Mouse (Mus musculus) forebrain, embryonic 11.5 days (tissue): ENCODE measurements at regions not wholly inside any gene's neighbourhood (a gene's known extent, or its start where the extent isn't known, plus 50 kb on each side); places are given as distances from the start of the nearest gene placed in this dataset.
A peak's percentile ranks its signal among the peaks of the same experiment; 100 is the strongest.

ENCODE experiments used
- ATAC-seq: fragments of 200-750 bp; cut with Nextera tagmentation; replicated peaks from 2 replicates; pipeline ENCODE4 v1.8.0; 2017; ENCODE audit warnings: moderate TSS enrichment; ENCODE audit not compliant: low FRiP score
- DNase-seq: peaks from one replicate; pipeline ENCODE4 v3.0.0-alpha.2; 2017; ENCODE audit warnings: low spot score
- H3K27ac ChIP-seq: fragments of 300-500 bp; sonication (generic); 2 replicates; pipeline ENCODE4 v1.5.1; 2014; ENCODE audit warnings: low read depth, low read length
- H3K27me3 ChIP-seq: fragments of 300-500 bp; sonication (generic); 2 replicates; pipeline ENCODE4 v1.6.1; 2014; ENCODE audit warnings: mild to moderate bottlenecking, low read length, mixed read lengths; ENCODE audit not compliant: control insufficient read depth, insufficient read depth
- H3K36me3 ChIP-seq: fragments of 300-500 bp; sonication (generic); 2 replicates; pipeline ENCODE4 v1.6.1; 2014; ENCODE audit warnings: mild to moderate bottlenecking, low read length, moderate library complexity, mixed read lengths; ENCODE audit not compliant: control insufficient read depth, insufficient read depth
- H3K4me1 ChIP-seq: fragments of 300-500 bp; sonication (generic); replicated peaks from 2 replicates; pipeline ENCODE4 v1.6.1; 2014; ENCODE audit warnings: low read length, mixed read lengths; ENCODE audit not compliant: control insufficient read depth, insufficient read depth
- H3K4me2 ChIP-seq: fragments of 300-500 bp; sonication (generic); 2 replicates; pipeline ENCODE4 v1.6.1; 2014; ENCODE audit warnings: low read depth, mild to moderate bottlenecking, low read length, moderate library complexity, mixed read lengths; ENCODE audit not compliant: severe bottlenecking
- H3K4me3 ChIP-seq: fragments of 300-500 bp; sonication (generic); 2 replicates; pipeline ENCODE4 v1.5.1; 2014; ENCODE audit warnings: low read depth, low read length
- H3K9ac ChIP-seq: fragments of 300-500 bp; sonication (generic); 2 replicates; pipeline ENCODE4 v1.6.1; 2014; ENCODE audit warnings: low read length
- H3K9me3 ChIP-seq: fragments of 300-500 bp; sonication (generic); 2 replicates; pipeline ENCODE4 v1.6.1; 2016; ENCODE audit warnings: low read length, mixed read lengths; ENCODE audit not compliant: control insufficient read depth
- WGBS: fragments of 180-500 bp; shearing (Covaris S2); extraction: QIAGEN DNeasy Blood & Tissue Kit; methylation state at CpG from one replicate; pipeline ENCODE4 v1.1.7; 2014; 5-methylcytosine and 5-hydroxymethylcytosine counted together

- no peaks in the 10 kb centered on the region for H3K9me3 ChIP-seq
- no peak for ATAC-seq
- WGBS: 95% methylated on average over 7 of the region's 7 CpGs
- H3K4me1 ChIP-seq: no peaks in the 10 kb centered on the region
- H3K36me3 ChIP-seq: no peaks in the 10 kb centered on the region
- no peak overlapping the region for H3K4me3 ChIP-seq
- H3K9ac ChIP-seq: no peak overlapping the region
- no peak for DNase-seq
- H3K4me2 ChIP-seq: no peak overlapping the region
- no peak overlapping the region for H3K27ac ChIP-seq
- no peaks in the 10 kb centered on the region for H3K27me3 ChIP-seq
These were observed 115.4 kb upstream of the Sdk1 start for GRCm38 (mm10) chr5:141125870-141126269.

- no peaks in the 10 kb centered on the region for H3K9me3 ChIP-seq
- 92% methylated on average over 7 of the region's 7 CpGs for WGBS
- no peaks in the 10 kb centered on the region for H3K27me3 ChIP-seq
- H3K4me3 ChIP-seq: no peak overlapping the region
- H3K9ac ChIP-seq: no peak overlapping the region
- ATAC-seq (no peak), DNase-seq (no peak)
- no peak overlapping the region for H3K4me2 ChIP-seq
- H3K36me3 ChIP-seq: no peaks in the 10 kb centered on the region
- no peak overlapping the region for H3K27ac ChIP-seq
- no peaks in the 10 kb centered on the region for H3K4me1 ChIP-seq
These were observed 114.8 kb upstream of the Sdk1 start for GRCm38 (mm10) chr5:141126536-141126935.

GRCm38 (mm10) chr5:141131036-141131435 lies 110.3 kb upstream of the Sdk1 start:
- WGBS: 88% methylated on average over 1 of the region's 1 CpGs
- H3K9me3 ChIP-seq: no peaks in the 10 kb centered on the region
- ATAC-seq (no peak), DNase-seq (no peak)
- H3K4me2 ChIP-seq: no peak overlapping the region
- no peak overlapping the region for H3K4me3 ChIP-seq
- no peak overlapping the region for H3K9ac ChIP-seq
- no peak overlapping the region for H3K27ac ChIP-seq
- H3K4me1 ChIP-seq: no peaks in the 10 kb centered on the region
- H3K36me3 ChIP-seq: no peaks in the 10 kb centered on the region
- H3K27me3 ChIP-seq: no peaks in the 10 kb centered on the region

GRCm38 (mm10) chr5:141131906-141132305 lies 109.4 kb upstream of the Sdk1 start:
- Histone ChIP-seq H3K4me1 (no peaks in the 10 kb centered on the region), H3K36me3 (no peaks in the 10 kb centered on the region), H3K27ac (no peak overlapping the region), H3K9ac (no peak overlapping the region), H3K27me3 (no peaks in the 10 kb centered on the region), H3K4me3 (no peak overlapping the region), H3K4me2 (no peak overlapping the region), H3K9me3 (no peaks in the 10 kb centered on the region)
- DNase-seq (no peak), ATAC-seq (no peak)
- WGBS: 79% methylated on average over 9 of the region's 9 CpGs

- ATAC-seq (no peak), DNase-seq (no peak)
- H3K4me3 ChIP-seq: no peak overlapping the region
- H3K36me3 ChIP-seq: no peaks in the 10 kb centered on the region
- no peaks in the 10 kb centered on the region for H3K27me3 ChIP-seq
- H3K4me2 ChIP-seq: no peak overlapping the region
- no peaks in the 10 kb centered on the region; the same call in 1 of the 2 replicates for H3K4me1 ChIP-seq
- 58% methylated on average over 4 of the region's 4 CpGs for WGBS
- H3K9ac ChIP-seq: no peak overlapping the region
- H3K27ac ChIP-seq: no peak overlapping the region
- H3K9me3 ChIP-seq: no peaks in the 10 kb centered on the region
These were observed 105.1 kb upstream of the Sdk1 start for GRCm38 (mm10) chr5:141136239-141136638.

- ATAC-seq (no peak), DNase-seq (no peak)
- no peak overlapping the region for H3K4me2 ChIP-seq
- H3K9me3 ChIP-seq: no peaks in the 10 kb centered on the region
- H3K9ac ChIP-seq: no peak overlapping the region
- H3K27me3 ChIP-seq: no peaks in the 10 kb centered on the region
- no peak overlapping the region for H3K4me3 ChIP-seq
- WGBS: 81% methylated on average over 3 of the region's 3 CpGs
- H3K4me1 ChIP-seq: no peaks in the 10 kb centered on the region; the same call in 1 of the 2 replicates
- no peaks in the 10 kb centered on the region for H3K36me3 ChIP-seq
- no peak overlapping the region for H3K27ac ChIP-seq
These were observed 103.6 kb upstream of the Sdk1 start for GRCm38 (mm10) chr5:141137716-141138115.

GRCm38 (mm10) chr5:141138771-141139360 lies 102.4 kb upstream of the Sdk1 start:
- no peaks in the 10 kb centered on the region; the same call in 1 of the 2 replicates for H3K4me1 ChIP-seq
- H3K9me3 ChIP-seq: no peaks in the 10 kb centered on the region
- no peaks in the 10 kb centered on the region for H3K27me3 ChIP-seq
- H3K27ac ChIP-seq: no peak overlapping the region
- H3K4me3 ChIP-seq: no peak overlapping the region
- H3K9ac ChIP-seq: no peak overlapping the region; the same call in 1 of the 2 replicates
- ATAC-seq (0 out of 2 replicates have a peak, but pooled peaks have one; percentile 24), DNase-seq (no peak)
- H3K4me2 ChIP-seq: 0 out of 2 replicates have a peak overlapping the region, but pooled peaks have one; percentile 32
- H3K36me3 ChIP-seq: no peaks in the 10 kb centered on the region
- WGBS: 50% methylated on average over 12 of the region's 12 CpGs

GRCm38 (mm10) chr5:141139361-141139912 lies 101.9 kb upstream of the Sdk1 start:
- Histone ChIP-seq H3K36me3 (no peaks in the 10 kb centered on the region), H3K4me1 (no peaks in the 10 kb centered on the region; the same call in 1 of the 2 replicates), H3K4me2 (0 out of 2 replicates have a peak overlapping the region, but pooled peaks have one; percentile 32), H3K9ac (peak overlapping the region; percentile 6; the same call in 1 of the 2 replicates), H3K9me3 (no peaks in the 10 kb centered on the region), H3K27ac (no peak overlapping the region), H3K27me3 (no peaks in the 10 kb centered on the region), H3K4me3 (no peak overlapping the region)
- ATAC-seq (peak; percentile 64; the same call in 1 of the 2 replicates), DNase-seq (peak; percentile 63)
- WGBS: 10% methylated on average over 14 of the region's 14 CpGs

- 69% methylated on average over 8 of the region's 8 CpGs for WGBS
- H3K36me3 ChIP-seq: no peaks in the 10 kb centered on the region
- H3K27ac ChIP-seq: no peak overlapping the region
- H3K4me1 ChIP-seq: no peaks in the 10 kb centered on the region
- DNase-seq (no peak), ATAC-seq (no peak)
- H3K4me2 ChIP-seq: no peak overlapping the region
- H3K27me3 ChIP-seq: no peaks in the 10 kb centered on the region
- no peak overlapping the region for H3K4me3 ChIP-seq
- no peaks in the 10 kb centered on the region for H3K9me3 ChIP-seq
- H3K9ac ChIP-seq: no peak overlapping the region
These were observed 80.9 kb upstream of the Sdk1 start for GRCm38 (mm10) chr5:141160391-141160790.
